Mouse (Mus musculus) limb, embryonic 14.5 days (tissue): ENCODE measurements at regions not wholly inside any gene's neighbourhood (a gene's known extent, or its start where the extent isn't known, plus 50 kb on each side); places are given as distances from the start of the nearest gene placed in this dataset.
"Not testable (repeated sequence)": the region's sequence is repeated elsewhere in the genome, so short reads cannot be mapped to it uniquely, and the experiment has no call there.

Experiments
- ATAC-seq: fragments of 200-750 bp; cut with Nextera tagmentation; 2 replicates; pipeline ENCODE4 v1.8.0; 2017; ENCODE audit warnings: low read depth, moderate number of reproducible peaks, moderate TSS enrichment; ENCODE audit not compliant: low FRiP score
- DNase-seq: peaks from one replicate; pipeline ENCODE4 v3.0.0-alpha.2; 2015; ENCODE audit warnings: low spot score
- H3K27ac ChIP-seq: fragments of 300-500 bp; sonication (generic); replicated peaks from 2 replicates; pipeline ENCODE4 v1.5.1; 2014; ENCODE audit warnings: low read depth, mild to moderate bottlenecking, low read length, moderate library complexity, mixed read lengths
- H3K27me3 ChIP-seq: fragments of 300-500 bp; sonication (generic); 2 replicates; pipeline ENCODE4 v1.6.1; 2014; ENCODE audit warnings: low read length, mixed read lengths; ENCODE audit not compliant: control insufficient read depth, insufficient read depth
- H3K36me3 ChIP-seq: fragments of 300-500 bp; sonication (generic); 2 replicates; pipeline ENCODE4 v1.6.1; 2014; ENCODE audit warnings: mild to moderate bottlenecking, low read length, moderate library complexity, mixed read lengths; ENCODE audit not compliant: control insufficient read depth, insufficient read depth
- H3K4me1 ChIP-seq: fragments of 300-500 bp; sonication (generic); 2 replicates; pipeline ENCODE4 v1.6.1; 2014; ENCODE audit warnings: antibody characterized with exemption, low read length, mixed read lengths; ENCODE audit not compliant: control insufficient read depth, insufficient read depth
- H3K4me2 ChIP-seq: fragments of 300-500 bp; sonication (generic); replicated peaks from 2 replicates; pipeline ENCODE4 v1.6.1; 2014; ENCODE audit warnings: low read depth, mild to moderate bottlenecking, low read length, moderate library complexity; ENCODE audit not compliant: severe bottlenecking
- H3K4me3 ChIP-seq: fragments of 300-500 bp; sonication (generic); replicated peaks from 2 replicates; pipeline ENCODE4 v1.5.1; 2014; ENCODE audit warnings: low read length
- H3K9ac ChIP-seq: fragments of 300-500 bp; sonication (generic); 2 replicates; pipeline ENCODE4 v1.6.1; 2014; ENCODE audit warnings: mild to moderate bottlenecking, low read depth, low read length, moderate library complexity; ENCODE audit not compliant: severe bottlenecking
- H3K9me3 ChIP-seq: fragments of 300-500 bp; sonication (generic); 2 replicates; pipeline ENCODE4 v1.6.1; 2016; ENCODE audit warnings: low read length; ENCODE audit not compliant: control insufficient read depth
- POLR2A ChIP-seq: fragments of 200-500 bp; IDR thresholded peaks from 2 replicates; pipeline ENCODE4 v1.8.0; 2012; ENCODE audit warnings: inconsistent platforms, mild to moderate bottlenecking, moderate library complexity, borderline replicate concordance; ENCODE audit not compliant: insufficient read depth, insufficient read length; ENCODE audit errors: extremely low read depth
- whole genome bisulfite sequencing: fragments of 180-500 bp; shearing (Covaris S2); extraction: QIAGEN DNeasy Blood & Tissue Kit; methylation state at CpG from one replicate; pipeline ENCODE4 v1.1.7; 2014; 5-methylcytosine and 5-hydroxymethylcytosine counted together

DNA sequence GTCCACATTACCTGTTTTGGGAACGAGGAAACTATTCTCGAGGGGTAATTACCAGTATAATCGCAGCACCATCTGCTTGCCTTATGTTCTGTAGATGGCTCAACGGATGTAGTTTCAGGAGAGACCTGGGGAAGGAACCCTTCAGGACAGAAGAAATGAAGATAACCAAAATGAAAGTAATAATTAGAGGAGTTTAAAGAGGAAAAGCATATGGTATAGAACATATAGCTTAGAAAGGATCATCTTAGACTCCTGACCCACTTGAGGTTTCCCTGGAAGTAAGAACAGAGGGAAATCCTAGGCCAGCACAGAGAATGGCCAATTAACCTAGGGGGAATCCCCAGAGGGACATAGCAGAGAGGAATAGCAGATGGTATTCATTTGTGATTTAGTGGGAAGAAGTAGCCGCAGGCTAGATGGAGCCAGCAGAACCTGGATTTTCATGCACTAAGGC is 180.6 kb upstream of the Slc10a2 start:
- no peak overlapping the region for H3K27ac ChIP-seq
- ATAC-seq, result peak; percentile 80

DNA sequence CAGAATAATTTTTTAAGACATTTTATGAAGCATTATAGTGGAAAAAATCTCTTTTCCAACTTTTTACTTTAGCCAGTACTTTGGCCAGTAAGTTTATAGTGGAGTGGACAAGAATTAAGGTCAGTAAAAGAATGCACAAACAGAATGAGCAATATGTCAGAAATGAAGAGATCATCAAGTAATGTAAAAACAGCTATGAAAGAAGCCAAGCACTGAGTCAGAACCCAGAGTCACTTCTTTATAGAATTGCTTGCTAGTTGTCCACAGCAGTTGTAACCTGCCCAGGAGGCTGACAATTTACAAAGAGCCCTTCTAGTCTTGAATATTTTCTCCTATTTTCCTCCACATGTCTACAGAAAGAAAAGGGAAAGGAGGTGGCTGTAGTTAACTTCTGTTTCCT is 178.6 kb upstream of the Slc10a2 start:
- Histone ChIP-seq H3K36me3 (no peaks in the 10 kb centered on the region), H3K27ac (no peak overlapping the region), H3K4me1 (no peaks in the 10 kb centered on the region), H3K4me2 (no peak overlapping the region), H3K4me3 (no peak overlapping the region), H3K27me3 (no peaks in the 10 kb centered on the region), H3K9me3 (no peaks in the 10 kb centered on the region), H3K9ac (no peak overlapping the region)
- TF ChIP-seq POLR2A, result no peak
- DNase-seq (no peak), ATAC-seq (no peak)

More for the DNA sequence above, 180.6 kb upstream of the Slc10a2 start:
- no peak overlapping the region for H3K4me3 ChIP-seq
- 14% methylated on average over 5 of the region's 5 CpGs for WGBS
- no peak for TF ChIP-seq POLR2A
- H3K4me2 ChIP-seq, result no peak overlapping the region
- peak; percentile 62 for DNase-seq
- no peaks in the 10 kb centered on the region for H3K27me3 ChIP-seq
- no peaks in the 10 kb centered on the region for H3K4me1 ChIP-seq
- H3K9me3 ChIP-seq, result no peaks in the 10 kb centered on the region
- H3K36me3 ChIP-seq, result no peaks in the 10 kb centered on the region
- no peak overlapping the region for H3K9ac ChIP-seq

DNA sequence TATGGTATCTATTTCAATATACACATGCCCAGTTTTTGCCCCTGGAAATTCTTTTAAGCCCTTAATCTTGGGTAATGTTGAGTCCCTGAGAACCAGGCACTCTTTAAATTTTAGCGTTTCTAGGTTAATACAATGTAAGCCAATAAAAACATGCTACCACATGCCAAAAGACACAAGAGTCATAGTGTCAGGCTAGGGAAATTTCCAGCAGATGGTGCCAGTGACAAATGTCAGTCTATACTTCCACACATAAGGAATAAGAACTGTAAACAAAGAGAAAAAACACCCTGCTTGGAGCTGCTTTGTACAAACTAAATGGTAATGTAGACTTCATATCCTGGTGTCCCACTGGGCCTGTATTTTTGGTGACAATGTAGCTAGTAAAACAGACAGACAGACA is 157.2 kb upstream of the Slc10a2 start:
- ATAC-seq (no peak), DNase-seq (peak; percentile 31)
- no peak for TF ChIP-seq POLR2A
- Histone ChIP-seq H3K9ac (no peak overlapping the region), H3K4me3 (no peak overlapping the region), H3K4me2 (no peak overlapping the region), H3K9me3 (no peaks in the 10 kb centered on the region), H3K36me3 (no peaks in the 10 kb centered on the region), H3K27me3 (no peaks in the 10 kb centered on the region), H3K4me1 (0 out of 2 replicates have a peak, but pooled peaks cover 2% of the 10 kb centered on the region), H3K27ac (no peak overlapping the region)
- 0% methylated on average over 1 of the region's 1 CpGs for WGBS

DNA sequence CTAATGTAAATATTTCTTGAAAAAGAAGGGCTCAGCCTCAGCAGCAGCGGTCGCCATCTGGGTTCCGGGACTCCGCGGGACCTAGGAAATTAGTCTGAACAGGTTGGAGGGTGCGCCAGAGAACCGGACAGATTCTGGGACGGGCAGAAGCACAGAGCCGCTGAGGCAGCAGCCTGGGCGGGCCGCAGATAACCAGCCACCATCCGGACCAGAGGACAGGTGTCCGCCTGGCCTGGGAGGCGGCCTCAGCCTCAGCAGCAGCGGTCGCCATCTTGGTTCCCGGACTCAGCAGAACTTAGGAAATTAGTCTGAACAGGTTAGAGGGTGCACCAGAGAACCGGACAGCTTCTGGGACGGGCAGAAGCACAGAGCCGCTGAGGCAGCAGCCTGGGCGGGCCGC is 136.7 kb upstream of the Slc10a2 start:
- not testable (repeated sequence) for H3K4me2 ChIP-seq, H3K27ac ChIP-seq, H3K9ac ChIP-seq, H3K4me3 ChIP-seq, H3K36me3 ChIP-seq, H3K27me3 ChIP-seq, DNase-seq, ATAC-seq, H3K9me3 ChIP-seq, H3K4me1 ChIP-seq
- 94% methylated on average over 17 of the region's 22 CpGs for WGBS
